Mouse (Mus musculus) frontal cortex, adult (tissue): ENCODE measurements at regions not wholly inside any gene's neighbourhood (a gene's known extent, or its start where the extent isn't known, plus 50 kb on each side); places are given as distances from the start of the nearest gene placed in this dataset.

ENCODE experiments used
- ATAC-seq: cut with Nextera tagmentation; 2 replicates; pipeline ENCODE4 v1.9.2; 2017; ENCODE audit warnings: mild to moderate bottlenecking, moderate library complexity, mixed read lengths; ENCODE audit not compliant: low TSS enrichment

DNA sequence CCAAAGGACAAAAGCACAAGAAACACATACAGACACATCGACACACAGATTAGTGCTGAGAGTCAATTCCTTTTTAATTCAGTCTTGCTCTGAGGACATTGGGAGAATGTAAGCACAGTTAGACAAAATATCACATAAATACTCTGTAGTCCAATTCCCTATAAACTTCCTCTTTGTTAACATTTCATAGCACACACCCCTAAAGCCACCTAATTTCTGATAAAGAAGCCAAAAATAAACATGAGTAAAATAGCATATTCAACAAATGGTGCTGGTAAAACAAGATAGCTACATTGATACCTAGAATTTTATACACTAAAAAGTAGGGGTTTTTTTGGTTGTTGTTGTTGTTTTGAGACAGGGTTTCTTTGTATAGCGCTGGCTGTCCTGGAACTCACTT, 356.6 kb downstream of the Smarca1 start:
- ATAC-seq: no peak

DNA sequence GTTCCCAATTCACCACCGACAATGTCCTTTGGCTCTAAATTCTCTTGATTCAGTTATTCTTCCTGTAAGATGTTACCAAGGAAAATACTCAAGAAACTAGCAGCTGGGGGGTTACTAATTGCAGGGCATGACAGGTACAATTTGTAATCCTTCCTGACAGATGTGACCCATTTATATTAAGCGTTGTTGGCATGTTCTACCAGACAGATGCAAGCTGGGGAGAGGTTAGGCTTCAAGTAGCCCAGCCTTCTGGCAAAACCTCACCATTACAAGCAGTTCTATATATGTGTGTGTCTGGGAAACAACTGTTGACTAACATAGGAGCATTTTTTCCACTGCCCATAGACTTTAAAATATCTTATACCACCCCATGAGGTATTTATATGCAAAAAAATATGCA, 397.7 kb downstream of the Smarca1 start:
- no peak for ATAC-seq

DNA sequence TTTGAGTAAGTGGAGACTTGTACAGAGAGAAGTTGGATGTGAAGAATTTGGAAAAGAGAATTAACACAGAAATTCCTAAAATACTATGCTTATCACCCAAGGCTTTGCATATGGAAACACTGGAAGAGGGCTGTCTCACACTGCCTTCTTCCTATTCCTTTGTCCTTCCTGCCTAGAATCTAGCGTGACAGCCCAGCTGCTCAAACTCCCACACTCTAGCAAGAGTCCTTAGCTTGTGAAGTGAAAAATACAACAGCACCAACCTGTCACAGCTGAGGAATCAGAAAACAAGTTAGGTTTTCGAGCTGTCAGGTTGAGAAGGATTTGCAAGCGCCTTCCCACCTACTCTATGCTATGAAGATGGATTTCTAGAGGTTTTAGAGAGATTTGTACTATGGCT, 410.0 kb downstream of the Smarca1 start:
- peak; percentile 95 for ATAC-seq

DNA sequence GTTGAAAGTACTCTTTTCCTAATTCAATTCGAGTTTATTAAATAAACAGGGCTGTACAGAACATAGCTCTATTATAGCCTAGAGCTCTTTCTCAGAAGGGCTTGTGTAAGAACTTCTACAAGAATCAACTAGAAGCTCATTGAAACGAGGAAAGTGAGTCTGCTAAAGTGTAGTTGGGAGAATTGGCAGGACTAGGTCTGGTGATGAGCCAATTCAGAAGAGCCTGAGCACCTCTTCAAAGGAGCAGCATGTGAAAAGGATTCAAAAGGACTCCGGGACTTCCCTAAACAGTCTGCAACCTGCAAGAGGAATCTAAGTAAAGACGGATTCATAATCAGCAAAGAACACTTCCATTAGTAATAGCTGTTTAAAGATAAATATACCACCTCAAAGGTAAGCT, 414.5 kb downstream of the Smarca1 start:
- no peak for ATAC-seq

DNA sequence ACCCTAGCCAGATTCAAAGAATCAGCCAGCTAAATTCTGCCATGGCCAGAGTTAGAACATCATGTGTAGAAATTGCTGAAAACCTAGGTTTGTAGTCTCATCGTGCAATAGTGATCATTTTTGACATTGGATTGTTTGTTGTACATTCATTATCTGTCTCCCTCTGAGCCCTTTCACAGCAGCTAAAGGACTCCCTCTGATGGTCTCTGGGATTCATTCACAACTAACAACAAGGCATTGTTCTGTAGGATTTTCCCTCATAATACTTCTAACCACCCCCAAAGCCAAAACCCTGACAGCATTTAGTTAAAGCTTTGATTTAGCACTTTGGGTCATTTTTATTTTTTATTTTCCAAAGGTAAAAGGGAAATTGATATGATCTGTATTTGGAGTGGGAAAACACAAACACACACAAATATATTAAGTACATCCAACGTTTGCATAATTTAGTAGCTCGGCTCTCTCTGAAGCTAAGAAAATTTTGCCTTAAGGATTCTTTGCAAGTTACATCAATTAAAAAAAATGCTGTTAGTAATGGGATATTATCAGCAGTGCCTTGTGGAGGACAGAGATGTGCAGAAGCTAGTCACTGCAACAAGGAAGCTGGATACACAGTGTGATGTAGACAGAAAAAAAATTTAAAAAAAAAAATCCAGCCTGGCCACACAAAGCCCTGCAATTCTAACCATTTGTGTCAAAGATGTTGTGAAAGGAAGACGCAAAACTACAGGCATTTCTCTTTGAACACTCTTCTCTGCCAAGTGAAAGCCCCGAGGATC, 425.9 kb downstream of the Smarca1 start:
- ATAC-seq: no peak

DNA sequence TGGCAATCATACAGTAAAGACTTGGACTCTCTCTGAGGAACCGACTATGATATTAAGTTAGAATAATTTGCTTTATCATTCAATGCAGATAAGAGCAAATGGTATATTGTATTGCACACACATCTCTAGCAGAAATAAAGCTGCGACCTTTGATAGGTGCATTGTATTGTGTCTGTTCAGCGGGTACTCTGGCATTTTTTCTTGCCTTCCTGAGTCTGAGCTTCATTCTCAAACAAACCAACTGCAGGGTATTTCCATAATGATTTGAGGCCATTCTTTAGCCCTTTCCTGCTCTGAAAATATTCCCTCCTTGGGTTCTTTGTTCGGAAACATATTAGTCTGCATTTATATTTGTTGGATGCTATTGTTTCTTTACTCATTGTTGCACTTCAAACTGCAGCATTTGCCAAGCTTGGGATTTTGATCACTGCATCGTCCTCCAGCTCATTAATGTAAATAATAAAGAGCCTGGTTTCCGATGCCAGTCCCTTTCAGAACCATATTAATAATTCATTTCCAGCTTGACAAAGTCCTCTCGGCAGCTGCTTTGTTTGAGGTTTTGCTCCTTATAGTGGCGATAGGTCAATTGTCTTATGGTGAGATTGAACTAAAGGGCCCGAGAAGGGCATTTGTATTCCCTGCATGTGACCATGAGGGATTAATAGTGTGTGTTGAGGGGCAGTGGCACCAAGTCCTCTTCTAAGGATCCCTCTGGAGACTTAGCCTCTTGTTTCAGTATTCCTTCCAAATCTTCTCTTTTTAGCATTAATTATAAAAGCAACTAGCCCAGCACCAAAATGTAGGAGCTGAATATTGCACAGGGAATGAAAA, 430.9 kb downstream of the Smarca1 start:
- no peak for ATAC-seq
